Mouse (Mus musculus) intestine, embryonic 15.5 days (tissue): ENCODE measurements around the gene D830030K20Rik. TPM values are rescaled to one million over a fixed set of nuclear protein-coding genes. Genes with fewer than 3 reads are reported as not detected.
"Not testable (repeated sequence)": the region's sequence is repeated elsewhere in the genome, so short reads cannot be mapped to it uniquely, and the experiment has no call there.

Source experiments
- ATAC-seq: fragments of 200-750 bp; cut with Nextera tagmentation; 2 replicates; pipeline ENCODE4 v1.8.0; 2017; ENCODE audit warnings: moderate TSS enrichment, moderate library complexity
- H3K27ac ChIP-seq: fragments of 300-500 bp; sonication (generic); 2 replicates; pipeline ENCODE4 v1.5.1; 2015; ENCODE audit warnings: mild to moderate bottlenecking, inconsistent platforms
- H3K27me3 ChIP-seq: fragments of 300-500 bp; sonication (generic); replicated peaks from 2 replicates; pipeline ENCODE4 v1.6.1; 2015; ENCODE audit warnings: inconsistent platforms
- H3K36me3 ChIP-seq: fragments of 300-500 bp; sonication (generic); 2 replicates; pipeline ENCODE4 v1.6.1; 2015; ENCODE audit warnings: inconsistent platforms
- H3K4me1 ChIP-seq: fragments of 300-500 bp; sonication (generic); replicated peaks from 2 replicates; pipeline ENCODE4 v1.6.1; 2015; ENCODE audit warnings: inconsistent platforms
- H3K4me2 ChIP-seq: fragments of 300-500 bp; sonication (generic); replicated peaks from 2 replicates; pipeline ENCODE4 v1.6.1; 2015; ENCODE audit warnings: mild to moderate bottlenecking, inconsistent platforms
- H3K4me3 ChIP-seq: fragments of 300-500 bp; sonication (generic); replicated peaks from 2 replicates; pipeline ENCODE4 v1.5.1; 2015; ENCODE audit warnings: inconsistent platforms
- H3K9ac ChIP-seq: fragments of 300-500 bp; sonication (generic); 2 replicates; pipeline ENCODE4 v1.6.1; 2015; ENCODE audit warnings: inconsistent platforms
- H3K9me3 ChIP-seq: fragments of 300-500 bp; sonication (generic); 2 replicates; pipeline ENCODE4 v1.6.1; 2016; ENCODE audit warnings: inconsistent platforms
- WGBS: fragments of 180-500 bp; shearing (Covaris S2); methylation state at CpG from one replicate; pipeline ENCODE4 v1.1.7; 2015; 5-methylcytosine and 5-hydroxymethylcytosine counted together
- polyA plus RNA-seq: library from polyadenylated mRNA; unstranded; fragments of >200 nt; fragmentation: Nextera tagmentation; extraction: Ambion mirVana; gene quantifications from 2 replicates; pipeline ENCODE4 v1.2.1, GENCODE M21; 2015

D830030K20Rik gene
- polyA plus RNA-seq = 3.6 and 4.5 TPM in 2 replicates

DNA sequence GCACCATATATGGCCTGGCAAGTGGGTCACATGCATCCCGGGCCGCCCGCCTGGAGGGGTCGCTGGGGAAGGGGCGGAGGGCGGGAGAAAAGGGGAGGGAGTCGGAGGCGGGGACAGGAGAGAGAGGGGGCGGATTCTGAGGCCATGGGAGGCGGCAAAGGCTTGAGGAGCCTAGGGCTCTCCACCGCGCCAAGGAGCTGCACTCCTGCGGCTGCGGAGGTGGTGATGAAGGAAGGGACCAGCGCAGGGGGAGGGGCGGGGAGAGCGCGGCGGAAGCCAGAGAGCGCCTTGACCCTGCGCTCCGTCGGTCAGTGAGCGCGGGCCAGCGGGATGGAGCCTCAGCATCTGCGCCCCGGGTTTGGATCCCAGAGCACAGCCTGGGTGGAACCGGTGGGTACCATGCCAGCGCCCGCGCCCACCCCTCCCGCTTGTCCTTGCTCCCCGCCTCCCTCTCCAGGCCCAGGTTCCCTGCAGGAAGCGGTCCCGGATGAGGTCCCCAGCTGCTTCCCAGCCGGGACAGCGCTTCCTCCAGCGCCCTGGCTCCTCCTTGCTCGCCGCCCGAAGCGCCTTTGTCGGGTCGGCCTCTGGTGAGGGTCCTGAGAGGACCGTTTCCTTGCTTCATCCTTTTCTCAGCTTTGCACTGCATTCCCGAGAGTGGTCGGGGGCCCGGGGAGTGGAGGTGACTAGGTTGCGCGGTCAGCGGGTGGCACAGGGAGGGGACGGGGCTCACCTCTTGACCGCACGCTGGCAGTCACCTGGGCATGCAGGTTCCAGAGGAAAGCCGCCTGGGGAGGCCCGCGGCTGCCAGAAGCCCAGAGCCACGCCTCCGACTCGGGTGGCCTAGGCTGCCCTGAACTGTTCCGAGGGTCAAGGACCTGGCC, at the start of gene D830030K20Rik:
Gene D830030K20Rik (plus strand): TSS at position 217 of the 881 bp plus-strand sequence.
- H3K27me3 ChIP-seq, ATAC-seq, H3K4me1 ChIP-seq, H3K9me3 ChIP-seq, H3K27ac ChIP-seq, H3K36me3 ChIP-seq: not testable (repeated sequence)
- Histone ChIP-seq H3K4me3 (peak within 1 kb of the TSS; percentile 43), H3K4me2 (peak within 1 kb of the TSS; percentile 86), H3K9ac (peak within 1 kb of the TSS; percentile 28; the same call in 1 of the 2 replicates)
- under 1% methylated on average over 23 of the region's 62 CpGs for WGBS

DNA sequence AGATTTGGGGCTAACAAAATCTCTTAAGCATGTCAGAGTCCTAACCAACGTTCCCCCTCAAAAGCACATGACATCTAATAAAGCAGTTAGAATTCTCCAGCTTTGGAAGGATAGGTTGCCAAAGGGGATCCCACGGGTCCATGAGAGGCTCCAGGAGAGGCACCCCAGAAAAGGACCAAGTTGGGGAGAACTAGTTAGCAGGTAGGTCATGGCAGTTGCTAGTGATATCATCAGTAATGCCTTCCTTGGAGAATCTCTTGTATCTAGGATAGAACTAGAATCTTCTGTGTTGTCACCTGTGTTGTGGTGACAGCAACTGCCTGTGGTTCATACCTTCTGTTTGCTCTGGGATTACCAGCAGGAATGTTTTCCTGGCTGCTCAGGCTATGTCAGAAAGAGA, 20.3 kb upstream of the D830030K20Rik start, which contains the start of gene Gm5795:
Gene Gm5795 (plus strand): TSS at position 301 of the 400 bp plus-strand sequence.
- not testable (repeated sequence) for H3K9ac ChIP-seq

DNA sequence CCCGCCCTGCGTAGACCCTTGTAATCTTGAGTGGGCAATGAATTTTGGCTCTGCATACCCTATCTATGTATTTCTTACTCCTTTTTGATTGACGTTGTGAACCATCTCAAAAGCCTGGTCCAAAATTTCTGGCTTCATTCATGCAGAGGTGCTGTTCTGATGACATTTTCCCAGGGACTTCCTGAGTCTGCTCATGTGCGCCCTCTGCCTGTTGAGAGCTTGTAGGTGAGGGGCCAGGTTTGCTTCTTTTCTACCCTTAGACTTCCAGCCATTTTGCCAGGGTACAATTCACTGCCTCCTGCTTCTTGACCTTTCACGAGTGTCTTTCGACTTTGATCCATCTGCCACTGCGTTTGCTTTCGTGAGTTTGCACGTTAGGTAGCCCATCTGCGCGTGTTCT, 1.1 kb downstream of the D830030K20Rik start:
- H3K4me3 ChIP-seq, H3K9me3 ChIP-seq, H3K27me3 ChIP-seq, H3K9ac ChIP-seq, H3K4me2 ChIP-seq, ATAC-seq, H3K4me1 ChIP-seq, H3K36me3 ChIP-seq, H3K27ac ChIP-seq: not testable (repeated sequence)
- 9% methylated on average over 9 of the region's 11 CpGs for WGBS

More for the DNA sequence above, 20.3 kb upstream of the D830030K20Rik start, which contains the start of gene Gm5795:
- not testable (repeated sequence) for H3K4me2 ChIP-seq, ATAC-seq, H3K27me3 ChIP-seq, H3K27ac ChIP-seq, H3K36me3 ChIP-seq, H3K4me3 ChIP-seq, H3K9me3 ChIP-seq, H3K4me1 ChIP-seq
- no CpG with 5 or more reads among the region's 2 CpGs for WGBS

DNA sequence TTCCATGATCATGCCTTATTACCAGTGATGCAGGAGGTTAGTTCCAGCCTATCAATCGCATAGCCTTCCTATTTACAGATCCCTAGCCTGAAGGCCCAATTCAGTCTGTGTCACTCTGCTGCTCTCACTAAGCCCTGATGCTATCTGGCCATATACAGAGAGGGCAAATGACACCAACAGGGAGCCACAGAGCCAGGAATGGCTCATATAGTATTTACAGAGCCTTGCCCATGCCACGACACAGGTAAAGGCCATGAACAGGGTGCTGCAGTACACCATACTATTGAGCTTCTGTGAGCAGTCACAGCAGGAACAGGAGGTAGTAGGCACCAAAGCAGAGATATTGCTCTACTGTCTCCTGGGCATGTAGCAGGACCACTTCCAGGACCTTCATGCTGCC, 54.2 kb downstream of the D830030K20Rik start:
- not testable (repeated sequence) for H3K27ac ChIP-seq, H3K36me3 ChIP-seq, H3K4me2 ChIP-seq, ATAC-seq, H3K4me1 ChIP-seq, H3K4me3 ChIP-seq, H3K9me3 ChIP-seq, H3K9ac ChIP-seq, H3K27me3 ChIP-seq
- 81% methylated on average over 2 of the region's 2 CpGs for WGBS

Other genes with a start within 250 kb of the D830030K20Rik start
- gene Gm2888, start 178.5 kb upstream of the D830030K20Rik start, polyA plus RNA-seq = not detected in 2 replicates
- gene Gm2897, start 159.2 kb upstream of the D830030K20Rik start, polyA plus RNA-seq = 1.1 and 1.5 TPM in 2 replicates
- not detected in 2 replicates for gene Gm10340, start 74.5 kb upstream of the D830030K20Rik start, polyA plus RNA-seq
- gene Gm5795, start 20.2 kb upstream of the D830030K20Rik start, polyA plus RNA-seq = not detected in 2 replicates
- not detected in 2 replicates for gene Gm2956, start 124.1 kb downstream of the D830030K20Rik start, polyA plus RNA-seq
- not detected in 2 replicates for gene Gm10413, start 186.6 kb downstream of the D830030K20Rik start, polyA plus RNA-seq
- gene Gm10409, start 204.1 kb downstream of the D830030K20Rik start, polyA plus RNA-seq = 0.62 and 0.88 TPM in 2 replicates
- gene Gm3005, start 219.6 kb downstream of the D830030K20Rik start, polyA plus RNA-seq = 0.16 and 0.30 TPM in 2 replicates
- not detected in 2 replicates for gene Gm10408, start 240.9 kb downstream of the D830030K20Rik start, polyA plus RNA-seq